Mouse (Mus musculus) splenic B cell, adult 2 months (primary cell): ENCODE measurements around the gene Btbd7.

ENCODE experiments used
- DNase-seq: peaks from one replicate; pipeline ENCODE4 v3.0.0-alpha.2; 2011; ENCODE audit warnings: low read depth, low spot score
- H3K27me3 ChIP-seq: 2 replicates; pipeline ENCODE4 v1.6.1; 2012; ENCODE audit warnings: mild to moderate bottlenecking, low read length, moderate library complexity, mixed read lengths; ENCODE audit not compliant: control insufficient read depth, poor library complexity, insufficient read depth, severe bottlenecking
- H3K36me3 ChIP-seq: 2 replicates; pipeline ENCODE4 v1.6.1; 2012; ENCODE audit warnings: mild to moderate bottlenecking, low read length, moderate library complexity, mixed read lengths; ENCODE audit not compliant: control insufficient read depth, poor library complexity, insufficient read depth, severe bottlenecking

The Btbd7 gene

GRCm38 (mm10) chr12:102878031-102878823, at the start of gene Btbd7:
Gene Btbd7 (minus strand): TSS chr12:102878471.
- H3K27me3 ChIP-seq: no peaks in the 10 kb centered on the region
- peak; percentile 96 for DNase-seq

GRCm38 (mm10) chr12:102916073-102916472, 37.8 kb upstream of the Btbd7 start:
- Histone ChIP-seq H3K27me3 (no peaks in the 10 kb centered on the region), H3K36me3 (no peaks in the 10 kb centered on the region)
- no peak for DNase-seq

More at GRCm38 (mm10) chr12:102878031-102878823, at the start of gene Btbd7:
- H3K36me3 ChIP-seq: no peaks in the 10 kb centered on the region

- H3K36me3 ChIP-seq: no peaks in the 10 kb centered on the region
- no peaks in the 10 kb centered on the region for H3K27me3 ChIP-seq
- DNase-seq: no peak
Measured at GRCm38 (mm10) chr12:102908191-102908590, 29.9 kb upstream of the Btbd7 start.

GRCm38 (mm10) chr12:102899091-102899490, 20.8 kb upstream of the Btbd7 start, which contains the start of gene Cox8c:
Gene Cox8c (plus strand): TSS chr12:102899316.
- Histone ChIP-seq H3K27me3 (no peaks in the 10 kb centered on the region), H3K36me3 (no peaks in the 10 kb centered on the region)
- no peak for DNase-seq

- DNase-seq: peak; percentile 11
- H3K36me3 ChIP-seq: no peaks in the 10 kb centered on the region
- H3K27me3 ChIP-seq: no peaks in the 10 kb centered on the region
Measured at GRCm38 (mm10) chr12:102888568-102888967, 10.3 kb upstream of the Btbd7 start.

- Histone ChIP-seq H3K36me3 (no peaks in the 10 kb centered on the region), H3K27me3 (no peaks in the 10 kb centered on the region)
- DNase-seq: no peak
Measured at GRCm38 (mm10) chr12:102887366-102887765, 9.1 kb upstream of the Btbd7 start.

- Histone ChIP-seq H3K36me3 (no peaks in the 10 kb centered on the region), H3K27me3 (no peaks in the 10 kb centered on the region)
- peak; percentile 6 for DNase-seq
Measured at GRCm38 (mm10) chr12:102885735-102886134, 7.5 kb upstream of the Btbd7 start.

- Histone ChIP-seq H3K27me3 (no peaks in the 10 kb centered on the region), H3K36me3 (no peaks in the 10 kb centered on the region)
- DNase-seq: no peak
Measured at GRCm38 (mm10) chr12:102878901-102879300, 630 bp upstream of the Btbd7 start.

GRCm38 (mm10) chr12:102877301-102878030, 805 bp downstream of the Btbd7 start:
- Histone ChIP-seq H3K27me3 (no peaks in the 10 kb centered on the region), H3K36me3 (no peaks in the 10 kb centered on the region)
- DNase-seq: peak; percentile 56

GRCm38 (mm10) chr12:102870527-102870926, 7.7 kb downstream of the Btbd7 start:
- DNase-seq: no peak
- Histone ChIP-seq H3K27me3 (no peaks in the 10 kb centered on the region), H3K36me3 (no peaks in the 10 kb centered on the region)

GRCm38 (mm10) chr12:102869802-102870201, 8.5 kb downstream of the Btbd7 start:
- Histone ChIP-seq H3K36me3 (no peaks in the 10 kb centered on the region), H3K27me3 (no peaks in the 10 kb centered on the region)
- DNase-seq: no peak

- no peak for DNase-seq
- Histone ChIP-seq H3K27me3 (no peaks in the 10 kb centered on the region), H3K36me3 (0 out of 2 replicates have a peak, but pooled peaks cover 2% of the 10 kb centered on the region)
Measured at GRCm38 (mm10) chr12:102860806-102861205, 17.5 kb downstream of the Btbd7 start.

GRCm38 (mm10) chr12:102838271-102838670, 40.0 kb downstream of the Btbd7 start:
- Histone ChIP-seq H3K36me3 (peaks cover 3% of the 10 kb centered on the region; the same call in 1 of the 2 replicates), H3K27me3 (no peaks in the 10 kb centered on the region)
- no peak for DNase-seq

GRCm38 (mm10) chr12:102832746-102833300, 45.4 kb downstream of the Btbd7 start:
- DNase-seq: no peak

GRCm38 (mm10) chr12:102831888-102832287, 46.4 kb downstream of the Btbd7 start:
- H3K36me3 ChIP-seq: no peaks in the 10 kb centered on the region
- DNase-seq: no peak
- H3K27me3 ChIP-seq: no peaks in the 10 kb centered on the region

More at GRCm38 (mm10) chr12:102832746-102833300, 45.4 kb downstream of the Btbd7 start:
- H3K27me3 ChIP-seq: no peaks in the 10 kb centered on the region
- H3K36me3 ChIP-seq: peaks cover 2% of the 10 kb centered on the region; the same call in 1 of the 2 replicates
